Mouse (Mus musculus): ENCODE data around the gene Nfe2l1. TPM values are rescaled to one million over a fixed set of nuclear protein-coding genes. Genes with fewer than 3 reads are reported as not detected.

The Nfe2l1 gene
- polyA plus RNA-seq, 1 experiment from 2014 or later, result 56.0 TPM

DNA sequence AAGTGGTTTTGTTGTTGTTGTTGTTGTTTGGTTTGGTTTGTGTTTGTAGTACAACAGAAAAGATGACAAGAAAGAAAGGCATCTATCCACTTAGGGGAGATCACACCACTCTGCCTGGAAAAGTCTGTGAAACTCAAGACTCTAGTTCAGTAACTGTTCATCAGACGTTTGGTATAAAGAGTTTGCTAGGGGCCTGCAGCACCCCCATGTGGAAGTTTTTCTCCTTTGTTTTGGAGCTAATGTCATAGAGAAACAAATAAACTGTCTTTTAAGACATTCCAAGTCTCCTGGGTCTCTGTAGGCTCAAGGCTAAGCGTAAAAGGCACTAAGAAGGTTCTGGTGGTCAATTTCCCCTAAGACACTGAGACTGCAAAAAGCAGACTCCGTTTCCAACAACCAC, 53.7 kb downstream of the Nfe2l1 start:
- Histone ChIP-seq H3K27ac (replicated peaks; ENCODE audit: low read depth, low read length) (no peak overlapping the region), H3K27me3 (replicated peaks; ENCODE audit: control insufficient read depth, insufficient read depth, low read length) (no peaks in the 10 kb centered on the region), H3K4me2 (ENCODE audit: low read depth, low read length) (peak overlapping the region; percentile 79), H3K36me3 (ENCODE audit: control insufficient read depth, insufficient read depth, low read length) (peaks cover 22% of the 10 kb centered on the region), H3K9me3 (ENCODE audit: control insufficient read depth, low read length) (no peaks in the 10 kb centered on the region), H3K4me1 (ENCODE audit: control insufficient read depth, insufficient read depth, low read length) (peaks cover 9% of the 10 kb centered on the region; the same call in 1 of the 2 replicates), H3K4me3 (ENCODE audit: low read depth, low read length) (peak overlapping the region; percentile 64; the same call in 1 of the 2 replicates), H3K9ac (ENCODE audit: low read depth, low read length) (peak overlapping the region; percentile 63; the same call in 1 of the 2 replicates)
- WGBS, result 47% methylated on average over 3 of the region's 3 CpGs
- DNase-seq (ENCODE audit: low spot score) (no peak), ATAC-seq (ENCODE audit: low read depth) (no peak)

DNA sequence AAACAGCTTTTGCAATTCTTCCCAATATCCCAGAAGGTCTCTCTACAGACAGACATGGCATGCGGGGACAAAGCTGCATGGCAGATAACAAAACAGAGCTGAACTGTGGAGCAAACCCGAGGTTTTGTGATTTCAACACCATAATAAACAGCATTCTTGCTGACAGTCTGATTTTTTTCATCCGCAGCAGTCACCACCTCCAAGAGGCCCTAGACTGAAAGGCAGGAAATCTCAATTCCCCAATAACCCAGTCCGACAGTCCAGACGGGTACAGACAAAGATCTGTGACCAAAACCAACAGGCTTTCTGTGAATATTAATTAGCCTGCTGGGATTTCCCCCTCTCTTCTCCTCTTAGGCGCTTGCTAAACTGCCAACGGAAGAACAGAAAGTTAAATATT, 54.1 kb downstream of the Nfe2l1 start:
- Histone ChIP-seq H3K27ac (replicated peaks; ENCODE audit: low read depth, low read length) (0 out of 2 replicates have a peak overlapping the region, but pooled peaks have one; percentile 6), H3K36me3 (ENCODE audit: control insufficient read depth, insufficient read depth, low read length) (peaks cover 26% of the 10 kb centered on the region), H3K27me3 (replicated peaks; ENCODE audit: control insufficient read depth, insufficient read depth, low read length) (no peaks in the 10 kb centered on the region), H3K4me2 (ENCODE audit: low read depth, low read length) (no peak overlapping the region), H3K4me1 (ENCODE audit: control insufficient read depth, insufficient read depth, low read length) (peaks cover 9% of the 10 kb centered on the region; the same call in 1 of the 2 replicates), H3K9ac (ENCODE audit: low read depth, low read length) (no peak overlapping the region), H3K9me3 (ENCODE audit: control insufficient read depth, low read length) (no peaks in the 10 kb centered on the region), H3K4me3 (ENCODE audit: low read depth, low read length) (no peak overlapping the region)
- ATAC-seq (ENCODE audit: low read depth) (no peak), DNase-seq (ENCODE audit: low spot score) (no peak)
- WGBS, result 72% methylated on average over 7 of the region's 7 CpGs

DNA sequence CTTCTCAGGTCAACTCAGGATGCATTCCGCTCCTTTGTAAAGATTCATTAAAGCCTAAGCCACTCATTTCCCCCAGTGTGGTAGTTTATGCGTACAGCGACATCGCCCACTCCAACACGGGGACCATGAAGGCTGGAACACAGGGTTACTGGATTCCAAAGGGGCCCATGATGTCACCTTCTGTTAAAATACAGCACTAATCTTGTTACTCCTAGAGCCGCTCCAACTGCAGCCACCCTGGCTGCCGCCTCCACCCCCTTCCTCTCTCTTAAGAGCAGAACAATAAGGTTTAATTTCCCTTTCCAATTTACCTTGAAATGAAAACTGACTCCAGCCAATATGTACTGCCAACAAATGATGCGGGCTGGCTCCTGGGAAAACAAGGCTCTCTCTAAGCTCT, 54.7 kb downstream of the Nfe2l1 start:
- Histone ChIP-seq H3K36me3 (ENCODE audit: control insufficient read depth, insufficient read depth, low read length) (peaks cover 31% of the 10 kb centered on the region), H3K4me2 (ENCODE audit: low read depth, low read length) (no peak overlapping the region), H3K9ac (ENCODE audit: low read depth, low read length) (no peak overlapping the region), H3K9me3 (ENCODE audit: control insufficient read depth, low read length) (no peaks in the 10 kb centered on the region), H3K4me1 (ENCODE audit: control insufficient read depth, insufficient read depth, low read length) (peaks cover 9% of the 10 kb centered on the region; the same call in 1 of the 2 replicates), H3K4me3 (ENCODE audit: low read depth, low read length) (no peak overlapping the region), H3K27me3 (replicated peaks; ENCODE audit: control insufficient read depth, insufficient read depth, low read length) (no peaks in the 10 kb centered on the region), H3K27ac (replicated peaks; ENCODE audit: low read depth, low read length) (no peak overlapping the region)
- DNase-seq (ENCODE audit: low spot score), result no peak
- no peak for ATAC-seq (ENCODE audit: low read depth)
- WGBS, result 88% methylated on average over 8 of the region's 8 CpGs

- no peak overlapping the region for H3K4me2 ChIP-seq (ENCODE audit: low read depth, low read length)
- ATAC-seq (ENCODE audit: low read depth) (no peak), DNase-seq (ENCODE audit: low spot score) (no peak)
- peaks cover 36% of the 10 kb centered on the region for H3K36me3 ChIP-seq (ENCODE audit: control insufficient read depth, insufficient read depth, low read length)
- no peak overlapping the region for H3K4me3 ChIP-seq (ENCODE audit: low read depth, low read length)
- 92% methylated on average over 3 of the region's 3 CpGs for WGBS
- no peak overlapping the region for H3K27ac ChIP-seq (replicated peaks; ENCODE audit: low read depth, low read length)
- H3K4me1 ChIP-seq (ENCODE audit: control insufficient read depth, insufficient read depth, low read length), result peaks cover 9% of the 10 kb centered on the region; the same call in 1 of the 2 replicates
- no peaks in the 10 kb centered on the region for H3K27me3 ChIP-seq (replicated peaks; ENCODE audit: control insufficient read depth, insufficient read depth, low read length)
- H3K9me3 ChIP-seq (ENCODE audit: control insufficient read depth, low read length), result no peaks in the 10 kb centered on the region
- no peak overlapping the region for H3K9ac ChIP-seq (ENCODE audit: low read depth, low read length)
Measured at GRCm38 (mm10) chr11:96774536-96774935, 55.2 kb downstream of the Nfe2l1 start.

- H3K4me2 ChIP-seq (ENCODE audit: low read depth, low read length), result no peak overlapping the region
- no peak overlapping the region for H3K27ac ChIP-seq (replicated peaks; ENCODE audit: low read depth, low read length)
- H3K4me1 ChIP-seq (ENCODE audit: control insufficient read depth, insufficient read depth, low read length), result peaks cover 9% of the 10 kb centered on the region; the same call in 1 of the 2 replicates
- WGBS, result 84% methylated on average over 9 of the region's 9 CpGs
- peaks cover 54% of the 10 kb centered on the region for H3K36me3 ChIP-seq (ENCODE audit: control insufficient read depth, insufficient read depth, low read length)
- H3K9ac ChIP-seq (ENCODE audit: low read depth, low read length), result no peak overlapping the region
- H3K27me3 ChIP-seq (replicated peaks; ENCODE audit: control insufficient read depth, insufficient read depth, low read length), result no peaks in the 10 kb centered on the region
- ATAC-seq (ENCODE audit: low read depth), result no peak
- no peak for DNase-seq (ENCODE audit: low spot score)
- no peaks in the 10 kb centered on the region for H3K9me3 ChIP-seq (ENCODE audit: control insufficient read depth, low read length)
- no peak overlapping the region for H3K4me3 ChIP-seq (ENCODE audit: low read depth, low read length)
Measured at GRCm38 (mm10) chr11:96772413-96772812, 57.4 kb downstream of the Nfe2l1 start.

GRCm38 (mm10) chr11:96771274-96771975, 58.3 kb downstream of the Nfe2l1 start:
- peaks cover 54% of the 10 kb centered on the region for H3K36me3 ChIP-seq (ENCODE audit: control insufficient read depth, insufficient read depth, low read length)
- WGBS, result 94% methylated on average over 9 of the region's 9 CpGs

DNA sequence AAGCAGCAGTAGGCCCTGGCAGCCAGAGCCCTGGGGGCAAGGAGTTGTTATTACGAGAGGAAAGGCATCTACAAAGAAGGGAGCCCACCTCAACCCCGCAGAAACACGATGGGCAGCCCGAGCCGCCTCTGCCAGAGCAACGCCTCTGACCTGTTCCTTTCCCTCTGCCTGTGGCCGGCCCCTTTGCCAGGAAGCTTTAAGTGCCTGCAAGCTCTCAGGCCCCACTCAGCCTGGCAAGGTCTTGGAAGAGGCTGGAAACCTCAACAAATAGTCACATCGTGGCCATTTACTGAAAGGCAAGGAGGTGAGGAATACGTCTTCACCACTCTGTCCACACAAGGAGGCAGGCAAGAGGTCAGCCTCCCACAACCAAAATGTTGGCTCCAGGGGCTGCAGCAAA, 61.5 kb downstream of the Nfe2l1 start:
- Histone ChIP-seq H3K9me3 (ENCODE audit: control insufficient read depth, low read length) (no peaks in the 10 kb centered on the region), H3K36me3 (ENCODE audit: control insufficient read depth, insufficient read depth, low read length) (peaks cover 54% of the 10 kb centered on the region), H3K27me3 (replicated peaks; ENCODE audit: control insufficient read depth, insufficient read depth, low read length) (no peaks in the 10 kb centered on the region), H3K4me1 (ENCODE audit: control insufficient read depth, insufficient read depth, low read length) (peaks cover 9% of the 10 kb centered on the region; the same call in 1 of the 2 replicates), H3K4me2 (ENCODE audit: low read depth, low read length) (no peak overlapping the region), H3K27ac (replicated peaks; ENCODE audit: low read depth, low read length) (no peak overlapping the region; the same call in 1 of the 2 replicates), H3K4me3 (ENCODE audit: low read depth, low read length) (no peak overlapping the region), H3K9ac (ENCODE audit: low read depth, low read length) (0 out of 2 replicates have a peak overlapping the region, but pooled peaks have one; percentile 5)
- no peak for DNase-seq (ENCODE audit: low spot score)
- 63% methylated on average over 9 of the region's 9 CpGs for WGBS
- ATAC-seq (ENCODE audit: low read depth), result no peak

More at GRCm38 (mm10) chr11:96771274-96771975, 58.3 kb downstream of the Nfe2l1 start:
- Histone ChIP-seq H3K27ac (replicated peaks; ENCODE audit: low read depth, low read length) (no peak overlapping the region), H3K27me3 (replicated peaks; ENCODE audit: control insufficient read depth, insufficient read depth, low read length) (no peaks in the 10 kb centered on the region), H3K4me2 (ENCODE audit: low read depth, low read length) (no peak overlapping the region), H3K4me3 (ENCODE audit: low read depth, low read length) (no peak overlapping the region), H3K4me1 (ENCODE audit: control insufficient read depth, insufficient read depth, low read length) (peaks cover 3% of the 10 kb centered on the region; the same call in 1 of the 2 replicates), H3K9ac (ENCODE audit: low read depth, low read length) (no peak overlapping the region), H3K9me3 (ENCODE audit: control insufficient read depth, low read length) (no peaks in the 10 kb centered on the region)
- no peak for ATAC-seq (ENCODE audit: low read depth)
- no peak for DNase-seq (ENCODE audit: low spot score)

Data from embryonic facial prominence, embryonic 14.5 days (tissue).